Mouse (Mus musculus): Measurements from ENCODE around the gene Scgb1c1. TPM values are rescaled to one million over a fixed set of nuclear protein-coding genes. Genes with fewer than 3 reads are reported as not detected.

Scgb1c1 gene
- polyA plus RNA-seq, 1 experiment from 2014 or later: 0.23 TPM

- DNase-seq (ENCODE audit: low read depth, low spot score) (peak; percentile 80), ATAC-seq (peak; percentile 84)
- in situ Hi-C loops (cut with MboI; ENCODE audit: low pct_unique_long_range_greater_than_20kb): no loop called here
- H3K27me3 ChIP-seq: no peaks in the 10 kb centered on the region
- no peak for TF ChIP-seq CTCF (IDR thresholded peaks at IDR 0.05)
- ChIA-PET CTCF (interaction anchor here (1.2 to 1.4 kb wide), 2 partner anchors 16 to 47 kb away, joined by 3 read pairs; no protein-coding TSS in a partner anchor), POLR2A (interaction anchor here (0.7 to 2.3 kb wide), 2 partner anchors 14 to 25 kb away, joined by 3 to 10 read pairs; partner anchors contain the start of genes Psmd13 and Sirt3)
Measured at GRCm38 (mm10) chr7:140855860-140856784, 10.8 kb downstream of the Scgb1c1 start, which contains the start of gene Gm45785. TSS of gene Gm45785 (minus strand) at chr7:140856331.

DNA sequence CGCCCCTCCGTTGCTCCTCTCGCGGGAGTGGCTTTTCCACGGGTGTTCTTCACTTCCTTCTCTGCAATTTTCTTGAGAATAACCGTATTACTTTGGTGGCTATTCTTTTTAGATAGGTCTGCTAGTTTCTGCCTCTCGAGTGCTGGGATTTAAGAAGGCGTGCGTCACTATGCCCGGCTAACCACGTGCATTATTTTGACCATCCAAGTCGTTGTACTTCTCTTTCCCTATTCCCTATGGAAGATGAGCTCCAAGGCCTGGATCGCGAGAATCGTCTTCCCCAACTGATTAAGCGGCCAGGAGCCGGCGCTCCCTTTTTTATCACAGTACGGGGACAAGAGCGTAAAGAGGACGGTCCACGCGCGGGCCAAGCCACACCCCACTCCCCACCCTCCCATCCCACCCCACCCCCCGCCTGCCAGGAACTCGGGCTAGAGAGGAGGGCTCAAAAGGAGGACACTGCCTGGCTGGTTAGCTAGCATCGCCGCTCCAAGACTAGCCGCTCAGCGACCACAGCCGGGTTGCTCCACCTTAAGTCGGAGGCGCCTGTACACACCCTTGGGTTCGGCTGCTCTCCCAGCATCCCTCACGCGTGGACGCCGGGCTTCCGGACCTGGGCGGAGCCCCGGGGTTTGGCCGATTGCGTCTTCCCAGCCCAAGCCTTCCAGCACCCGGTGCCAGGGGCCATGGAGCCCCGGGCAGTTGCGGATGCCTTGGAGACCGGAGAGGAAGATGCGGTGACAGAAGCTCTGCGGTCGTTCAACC lies 11.6 kb downstream of the Scgb1c1 start, which contains the start of gene Ric8a:
Gene Ric8a (plus strand): TSS at position 173 of the 765 bp plus-strand sequence.
- CTCF ChIA-PET: interaction anchor here (1.2 to 1.4 kb wide), 2 partner anchors 15 to 46 kb away, joined by 3 read pairs; no protein-coding TSS in a partner anchor
- POLR2A ChIA-PET: interaction anchor here (1.0 to 2.3 kb wide), 3 partner anchors 9 to 24 kb away, joined by 3 to 10 read pairs (median 6); partner anchors contain the start of genes Odf3, Psmd13 and Sirt3
- TF ChIP-seq CTCF (IDR thresholded peaks at IDR 0.05): no peak
- in situ Hi-C loops (cut with MboI; ENCODE audit: low pct_unique_long_range_greater_than_20kb): no loop called here
- no peak for DNase-seq (ENCODE audit: low read depth, low spot score)
- peak; percentile 72 for ATAC-seq
- no peaks in the 10 kb centered on the region for H3K27me3 ChIP-seq

- CTCF ChIA-PET: interaction anchor here (1.2 to 4.5 kb wide), 4 partner anchors 14 to 45 kb away, joined by 3 to 22 read pairs (median 3); no protein-coding TSS in a partner anchor
- in situ Hi-C loops (cut with MboI; ENCODE audit: low pct_unique_long_range_greater_than_20kb): no loop called here
- POLR2A ChIA-PET: interaction anchor here (1.0 to 2.3 kb wide), 3 partner anchors 10 to 24 kb away, joined by 3 to 10 read pairs (median 6); partner anchors contain the start of genes Odf3, Psmd13 and Sirt3
- DNase-seq (ENCODE audit: low read depth, low spot score) (no peak), ATAC-seq (peak; percentile 2)
- no peaks in the 10 kb centered on the region for H3K27me3 ChIP-seq
- no peak for TF ChIP-seq CTCF (IDR thresholded peaks at IDR 0.05)
Measured at GRCm38 (mm10) chr7:140857550-140858505, 12.5 kb downstream of the Scgb1c1 start, which contains the start of gene Bet1l. TSS of gene Bet1l (minus strand) at chr7:140857577.

DNA sequence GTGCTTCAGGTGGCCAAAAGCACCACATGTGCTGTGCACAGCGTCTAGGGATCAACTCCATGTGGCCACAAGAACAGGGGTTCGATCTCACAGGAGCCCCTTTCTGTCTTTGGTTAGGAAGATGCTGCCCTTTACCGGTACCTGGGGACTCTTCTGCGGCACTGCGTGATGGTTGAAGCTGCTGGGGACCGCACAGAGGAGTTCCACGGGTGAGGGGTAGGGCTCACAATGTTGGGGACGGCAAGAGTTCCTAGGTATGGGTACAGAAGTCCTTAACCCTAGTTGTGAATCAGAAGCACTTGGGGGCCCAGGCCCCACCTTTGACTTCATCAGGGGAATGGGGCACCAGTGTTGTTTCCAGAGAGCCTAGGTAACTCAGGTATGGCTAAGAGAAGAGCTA lies 13.4 kb downstream of the Scgb1c1 start:
- in situ Hi-C loops (cut with MboI; ENCODE audit: low pct_unique_long_range_greater_than_20kb): no loop called here
- ChIA-PET POLR2A (interaction anchor here (1.6 kb wide), 1 partner anchor 10 kb away, joined by 5 read pairs; no protein-coding TSS in a partner anchor), CTCF (interaction anchor here (1.5 to 4.5 kb wide), 2 partner anchors 13 to 27 kb away, joined by 3 to 22 read pairs; no protein-coding TSS in a partner anchor)
- ATAC-seq (no peak), DNase-seq (ENCODE audit: low read depth, low spot score) (no peak)
- no peaks in the 10 kb centered on the region for H3K27me3 ChIP-seq
- TF ChIP-seq CTCF (IDR thresholded peaks at IDR 0.05): no peak

DNA sequence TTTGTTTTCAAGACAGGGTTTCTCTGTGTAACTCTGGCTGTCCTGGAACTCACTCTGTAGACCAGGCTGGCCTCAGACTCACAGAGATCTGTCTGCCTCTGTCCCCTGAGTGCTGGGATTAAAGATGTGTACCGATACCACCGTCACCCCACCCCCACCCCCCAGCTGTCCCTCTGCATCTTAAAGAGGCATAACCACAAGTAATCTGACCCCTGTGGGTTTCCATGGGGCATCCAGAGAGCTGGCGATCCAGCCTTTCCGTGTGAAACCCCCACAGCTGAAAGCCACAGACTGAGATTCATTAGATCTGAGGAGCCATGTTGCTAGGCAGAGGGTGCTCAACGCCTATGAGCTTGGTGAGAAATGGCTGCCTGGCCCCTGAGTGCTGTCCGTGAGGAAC lies 14.7 kb downstream of the Scgb1c1 start:
- ATAC-seq (no peak), DNase-seq (ENCODE audit: low read depth, low spot score) (no peak)
- H3K27me3 ChIP-seq: no peaks in the 10 kb centered on the region
- CTCF ChIA-PET: interaction anchor here (1.5 to 4.5 kb wide), 2 partner anchors 11 to 21 kb away, joined by 4 to 22 read pairs; no protein-coding TSS in a partner anchor
- no peak for TF ChIP-seq CTCF (IDR thresholded peaks at IDR 0.05)
- in situ Hi-C loops (cut with MboI; ENCODE audit: low pct_unique_long_range_greater_than_20kb): no loop called here
- POLR2A ChIA-PET: interaction anchor here (1.6 kb wide), 1 partner anchor 8 kb away, joined by 5 read pairs; no protein-coding TSS in a partner anchor

DNA sequence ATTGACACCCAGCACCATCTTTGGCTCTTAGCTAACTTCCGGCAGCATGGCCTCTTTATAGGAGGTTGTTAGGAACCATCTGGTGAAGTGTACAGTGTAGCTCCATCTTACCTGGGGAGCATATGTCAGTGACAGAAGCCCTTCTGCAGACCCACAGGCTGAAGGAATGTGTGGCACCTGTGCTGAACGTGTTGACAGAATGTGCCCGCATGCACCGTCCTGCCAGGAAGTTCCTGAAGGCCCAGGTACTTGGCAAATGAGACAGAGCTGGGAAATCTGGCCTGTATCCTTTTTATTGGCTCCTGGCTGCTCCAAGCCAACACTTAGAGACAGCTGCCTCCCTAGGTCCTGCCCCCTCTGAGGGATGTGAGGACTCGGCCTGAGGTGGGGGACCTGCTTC lies 15.4 kb downstream of the Scgb1c1 start:
- ChIA-PET POLR2A (no interaction called here), CTCF (interaction anchor here (1.5 to 4.5 kb wide), 2 partner anchors 11 to 20 kb away, joined by 4 to 22 read pairs; no protein-coding TSS in a partner anchor)
- no peak for ATAC-seq
- TF ChIP-seq CTCF (IDR thresholded peaks at IDR 0.05): no peak
- DNase-seq (ENCODE audit: low read depth, low spot score): no peak
- H3K27me3 ChIP-seq: no peaks in the 10 kb centered on the region
- in situ Hi-C loops (cut with MboI; ENCODE audit: low pct_unique_long_range_greater_than_20kb): no loop called here

DNA sequence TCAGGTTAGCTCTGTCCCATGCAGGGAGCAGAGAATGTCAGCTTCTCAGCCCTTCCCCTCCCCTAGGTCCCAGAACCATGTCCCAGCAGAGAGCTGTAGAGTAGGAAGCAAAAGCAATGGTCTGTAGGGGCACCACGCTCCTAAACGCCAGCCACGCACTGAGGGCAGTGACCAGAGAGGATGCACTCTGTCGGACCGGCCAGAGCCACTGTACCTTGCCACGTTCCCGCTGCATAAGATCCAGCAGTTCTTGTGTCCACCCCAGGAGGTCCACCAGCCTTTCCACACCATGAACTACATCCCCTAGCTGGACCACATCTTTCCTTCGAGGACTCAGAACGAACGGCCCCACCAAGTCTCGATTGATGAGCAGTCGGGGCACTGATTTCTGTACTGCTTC lies 19.4 kb downstream of the Scgb1c1 start:
- no peak for TF ChIP-seq CTCF (IDR thresholded peaks at IDR 0.05)
- ChIA-PET CTCF (interaction anchor here (1.4 kb wide), 1 partner anchor 32 kb away, joined by 3 read pairs; no protein-coding TSS in a partner anchor), POLR2A (interaction anchor here (1.6 kb wide), 1 partner anchor 16 kb away, joined by 3 read pairs; no protein-coding TSS in a partner anchor)
- no peaks in the 10 kb centered on the region for H3K27me3 ChIP-seq
- in situ Hi-C loops (cut with MboI; ENCODE audit: low pct_unique_long_range_greater_than_20kb): no loop called here
- no peak for ATAC-seq
- DNase-seq (ENCODE audit: low read depth, low spot score): no peak

- no peaks in the 10 kb centered on the region for H3K27me3 ChIP-seq
- in situ Hi-C loops (cut with MboI; ENCODE audit: low pct_unique_long_range_greater_than_20kb): no loop called here
- ATAC-seq (no peak), DNase-seq (ENCODE audit: low read depth, low spot score) (no peak)
- ChIA-PET CTCF (no interaction called here), POLR2A (interaction anchor here (1.2 kb wide), 1 partner anchor 23 kb away, joined by 3 read pairs; no protein-coding TSS in a partner anchor)
- no peak for TF ChIP-seq CTCF (IDR thresholded peaks at IDR 0.05)
Measured at GRCm38 (mm10) chr7:140874224-140874623, 28.9 kb downstream of the Scgb1c1 start.

- ChIA-PET POLR2A (no interaction called here), CTCF (no interaction called here)
- in situ Hi-C loops (cut with MboI; ENCODE audit: low pct_unique_long_range_greater_than_20kb): no loop called here
- no peak for TF ChIP-seq CTCF (IDR thresholded peaks at IDR 0.05)
- H3K27me3 ChIP-seq: no peaks in the 10 kb centered on the region
- ATAC-seq (no peak), DNase-seq (ENCODE audit: low read depth, low spot score) (no peak)
Measured at GRCm38 (mm10) chr7:140877364-140877763, 32.0 kb downstream of the Scgb1c1 start.
